Mouse (Mus musculus): ENCODE results near the gene Adprm. TPM values are rescaled to one million over a fixed set of nuclear protein-coding genes. Genes with fewer than 3 reads are reported as not detected.

The Adprm gene
- polyA plus RNA-seq, 1 experiment: 30.6 TPM

DNA sequence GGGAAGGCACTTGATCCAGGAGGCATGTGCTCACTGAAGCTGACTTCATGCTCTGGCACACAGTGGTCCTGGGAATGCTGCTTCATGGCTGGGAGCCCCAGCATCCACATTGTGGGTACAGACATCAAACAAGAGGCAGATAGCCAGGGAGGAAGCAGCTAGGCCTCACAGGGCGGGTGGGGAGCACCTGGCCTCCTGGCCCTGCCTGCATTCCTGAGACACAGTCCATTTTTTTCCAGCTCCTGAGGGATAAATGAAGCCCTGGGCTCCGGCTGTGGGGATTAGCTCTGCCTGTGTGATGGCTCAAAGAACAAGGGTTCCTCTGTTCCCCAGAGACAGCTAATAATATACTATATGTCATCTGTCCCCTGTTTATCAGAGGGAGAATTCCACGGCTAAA, 22.6 kb upstream of the Adprm start:
- Histone ChIP-seq H3K36me3 (ENCODE audit: control insufficient read depth, insufficient read depth, low read length, poor library complexity, severe bottlenecking) (no peaks in the 10 kb centered on the region), H3K9me3 (replicated peaks; ENCODE audit: control insufficient read depth, insufficient read depth, low read length, poor library complexity, severe bottlenecking) (no peaks in the 10 kb centered on the region), H3K27ac (ENCODE audit: insufficient read depth, low read length) (no peak overlapping the region), H3K9ac (ENCODE audit: low read depth, poor library complexity, severe bottlenecking) (no peak overlapping the region), H3K4me3 (ENCODE audit: low read depth, low read length) (no peak overlapping the region), H3K27me3 (ENCODE audit: control insufficient read depth, insufficient read depth, low read length, poor library complexity, severe bottlenecking) (no peaks in the 10 kb centered on the region; the same call in 1 of the 2 replicates), H3K4me1 (ENCODE audit: control insufficient read depth, insufficient read depth, low read length) (no peaks in the 10 kb centered on the region)
- TF ChIP-seq POLR2A (IDR thresholded peaks at IDR 0.05; ENCODE audit: insufficient read depth, low read length) (no peak), EP300 (IDR thresholded peaks at IDR 0.05; ENCODE audit: insufficient read depth, low read depth, low read length) (no peak), CTCF (IDR thresholded peaks at IDR 0.05; ENCODE audit: low read depth, low read length) (no peak)

DNA sequence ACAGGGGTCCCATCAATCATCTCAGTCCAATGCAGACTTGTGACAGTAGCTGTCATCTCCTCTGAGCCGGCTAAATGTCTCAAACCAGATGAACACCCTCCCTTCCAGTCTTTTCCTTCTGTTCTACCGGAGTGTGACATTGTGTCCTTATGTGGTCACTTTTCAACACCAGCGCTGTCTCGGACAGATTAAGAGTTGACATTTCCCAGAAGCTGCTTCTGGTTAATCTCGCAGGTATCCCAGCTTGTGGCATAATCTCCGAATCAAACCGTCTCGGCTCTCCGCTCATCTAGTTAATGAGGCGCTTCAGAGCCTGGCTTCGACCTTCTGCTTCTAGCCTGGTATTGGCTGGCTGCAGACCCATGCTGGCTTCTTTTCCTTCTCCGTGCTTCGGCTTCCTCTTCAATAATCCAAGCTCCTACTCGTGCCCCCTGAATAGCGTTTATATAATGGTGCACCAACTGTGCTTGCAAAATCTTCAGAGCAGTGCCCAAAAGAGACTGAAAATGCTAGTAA, 20.3 kb upstream of the Adprm start:
- Histone ChIP-seq H3K27ac (ENCODE audit: insufficient read depth, low read length) (no peak overlapping the region), H3K4me1 (ENCODE audit: control insufficient read depth, insufficient read depth, low read length) (no peaks in the 10 kb centered on the region), H3K36me3 (ENCODE audit: control insufficient read depth, insufficient read depth, low read length, poor library complexity, severe bottlenecking) (no peaks in the 10 kb centered on the region), H3K4me3 (ENCODE audit: low read depth, low read length) (no peak overlapping the region), H3K9ac (ENCODE audit: low read depth, poor library complexity, severe bottlenecking) (no peak overlapping the region), H3K27me3 (ENCODE audit: control insufficient read depth, insufficient read depth, low read length, poor library complexity, severe bottlenecking) (no peaks in the 10 kb centered on the region; the same call in 1 of the 2 replicates), H3K9me3 (replicated peaks; ENCODE audit: control insufficient read depth, insufficient read depth, low read length, poor library complexity, severe bottlenecking) (no peaks in the 10 kb centered on the region)
- TF ChIP-seq EP300 (IDR thresholded peaks at IDR 0.05; ENCODE audit: insufficient read depth, low read depth, low read length): no peak
- TF ChIP-seq POLR2A (IDR thresholded peaks at IDR 0.05; ENCODE audit: insufficient read depth, low read length): no peak
- no peak for TF ChIP-seq CTCF (IDR thresholded peaks at IDR 0.05; ENCODE audit: low read depth, low read length)

DNA sequence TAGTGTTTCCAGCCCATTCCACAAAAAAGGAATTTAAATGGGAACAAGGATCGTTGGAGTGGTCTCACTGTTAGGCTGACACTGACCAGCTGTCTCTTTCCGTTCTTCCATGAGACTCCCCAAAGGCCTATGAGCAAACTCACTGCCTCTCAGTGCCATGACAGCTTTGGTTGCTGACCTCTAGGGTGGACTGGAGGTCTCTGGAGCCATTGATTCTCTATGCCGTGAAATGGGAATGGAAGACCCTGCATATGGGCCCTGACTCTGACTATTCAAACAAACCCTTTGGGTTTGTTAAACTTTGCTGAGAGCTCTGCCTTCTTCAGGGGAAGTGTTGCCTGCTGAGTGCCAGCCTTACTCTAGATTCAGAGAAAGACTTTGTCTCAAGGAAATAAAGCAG, 15.3 kb upstream of the Adprm start:
- Histone ChIP-seq H3K27ac (ENCODE audit: insufficient read depth, low read length) (no peak overlapping the region), H3K9ac (ENCODE audit: low read depth, poor library complexity, severe bottlenecking) (no peak overlapping the region), H3K4me3 (ENCODE audit: low read depth, low read length) (no peak overlapping the region), H3K4me1 (ENCODE audit: control insufficient read depth, insufficient read depth, low read length) (no peaks in the 10 kb centered on the region), H3K36me3 (ENCODE audit: control insufficient read depth, insufficient read depth, low read length, poor library complexity, severe bottlenecking) (peaks cover 25% of the 10 kb centered on the region), H3K27me3 (ENCODE audit: control insufficient read depth, insufficient read depth, low read length, poor library complexity, severe bottlenecking) (no peaks in the 10 kb centered on the region; the same call in 1 of the 2 replicates), H3K9me3 (replicated peaks; ENCODE audit: control insufficient read depth, insufficient read depth, low read length, poor library complexity, severe bottlenecking) (no peaks in the 10 kb centered on the region)
- TF ChIP-seq EP300 (IDR thresholded peaks at IDR 0.05; ENCODE audit: insufficient read depth, low read depth, low read length) (no peak), CTCF (IDR thresholded peaks at IDR 0.05; ENCODE audit: low read depth, low read length) (no peak), POLR2A (IDR thresholded peaks at IDR 0.05; ENCODE audit: insufficient read depth, low read length) (no peak)

DNA sequence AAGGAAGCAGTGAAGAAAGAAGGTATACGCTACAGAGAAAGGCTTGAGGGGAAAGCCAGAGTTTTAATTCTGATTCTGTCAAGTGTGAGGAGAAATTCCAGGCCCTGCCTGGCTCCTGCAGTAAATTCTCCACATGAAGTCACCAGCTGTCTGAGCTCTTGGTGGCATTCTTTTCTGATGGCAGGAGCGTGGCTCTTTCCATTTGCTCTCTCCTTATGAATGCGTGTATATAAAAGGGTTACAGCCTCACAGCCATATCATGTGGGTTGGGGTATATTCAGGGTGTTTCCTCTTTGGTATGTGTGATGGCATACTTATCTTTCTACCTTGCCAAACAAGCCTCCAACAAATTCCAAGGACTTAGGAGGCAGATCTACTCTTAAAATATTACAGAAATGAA, 10.3 kb upstream of the Adprm start:
- TF ChIP-seq EP300 (IDR thresholded peaks at IDR 0.05; ENCODE audit: insufficient read depth, low read depth, low read length) (no peak), POLR2A (IDR thresholded peaks at IDR 0.05; ENCODE audit: insufficient read depth, low read length) (no peak)
- peaks cover 60% of the 10 kb centered on the region for H3K36me3 ChIP-seq (ENCODE audit: control insufficient read depth, insufficient read depth, low read length, poor library complexity, severe bottlenecking)
- H3K9ac ChIP-seq (ENCODE audit: low read depth, poor library complexity, severe bottlenecking): no peak overlapping the region
- no peak overlapping the region for H3K4me3 ChIP-seq (ENCODE audit: low read depth, low read length)
- H3K4me1 ChIP-seq (ENCODE audit: control insufficient read depth, insufficient read depth, low read length): no peaks in the 10 kb centered on the region
- no peak overlapping the region for H3K27ac ChIP-seq (ENCODE audit: insufficient read depth, low read length)
- no peaks in the 10 kb centered on the region for H3K27me3 ChIP-seq (ENCODE audit: control insufficient read depth, insufficient read depth, low read length, poor library complexity, severe bottlenecking)
- no peaks in the 10 kb centered on the region for H3K9me3 ChIP-seq (replicated peaks; ENCODE audit: control insufficient read depth, insufficient read depth, low read length, poor library complexity, severe bottlenecking)

DNA sequence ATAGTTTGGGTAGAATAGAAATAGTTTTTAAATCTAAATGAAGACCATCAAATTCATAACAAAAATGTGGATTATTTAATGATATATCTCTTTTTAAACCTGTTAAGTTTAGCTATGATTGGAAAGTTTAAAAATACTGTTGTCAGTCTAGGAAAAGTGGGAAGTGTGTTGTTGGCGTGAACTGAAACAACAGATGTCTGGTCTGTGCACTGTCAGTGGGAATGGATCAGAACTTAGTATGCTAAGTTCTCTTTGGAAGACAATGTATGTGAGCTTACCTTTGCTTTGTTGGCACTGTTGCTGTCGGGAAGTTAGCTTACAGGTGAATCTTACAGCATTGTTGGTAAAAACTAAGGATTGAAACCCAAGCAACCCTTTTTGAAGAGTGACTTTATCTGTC, 8.9 kb upstream of the Adprm start:
- TF ChIP-seq EP300 (IDR thresholded peaks at IDR 0.05; ENCODE audit: insufficient read depth, low read depth, low read length) (no peak), POLR2A (IDR thresholded peaks at IDR 0.05; ENCODE audit: insufficient read depth, low read length) (no peak), CTCF (IDR thresholded peaks at IDR 0.05; ENCODE audit: low read depth, low read length) (no peak)
- Histone ChIP-seq H3K9me3 (replicated peaks; ENCODE audit: control insufficient read depth, insufficient read depth, low read length, poor library complexity, severe bottlenecking) (no peaks in the 10 kb centered on the region), H3K27ac (ENCODE audit: insufficient read depth, low read length) (no peak overlapping the region), H3K9ac (ENCODE audit: low read depth, poor library complexity, severe bottlenecking) (no peak overlapping the region), H3K4me1 (ENCODE audit: control insufficient read depth, insufficient read depth, low read length) (no peaks in the 10 kb centered on the region), H3K27me3 (ENCODE audit: control insufficient read depth, insufficient read depth, low read length, poor library complexity, severe bottlenecking) (no peaks in the 10 kb centered on the region), H3K4me3 (ENCODE audit: low read depth, low read length) (no peak overlapping the region), H3K36me3 (ENCODE audit: control insufficient read depth, insufficient read depth, low read length, poor library complexity, severe bottlenecking) (peaks cover 73% of the 10 kb centered on the region)

DNA sequence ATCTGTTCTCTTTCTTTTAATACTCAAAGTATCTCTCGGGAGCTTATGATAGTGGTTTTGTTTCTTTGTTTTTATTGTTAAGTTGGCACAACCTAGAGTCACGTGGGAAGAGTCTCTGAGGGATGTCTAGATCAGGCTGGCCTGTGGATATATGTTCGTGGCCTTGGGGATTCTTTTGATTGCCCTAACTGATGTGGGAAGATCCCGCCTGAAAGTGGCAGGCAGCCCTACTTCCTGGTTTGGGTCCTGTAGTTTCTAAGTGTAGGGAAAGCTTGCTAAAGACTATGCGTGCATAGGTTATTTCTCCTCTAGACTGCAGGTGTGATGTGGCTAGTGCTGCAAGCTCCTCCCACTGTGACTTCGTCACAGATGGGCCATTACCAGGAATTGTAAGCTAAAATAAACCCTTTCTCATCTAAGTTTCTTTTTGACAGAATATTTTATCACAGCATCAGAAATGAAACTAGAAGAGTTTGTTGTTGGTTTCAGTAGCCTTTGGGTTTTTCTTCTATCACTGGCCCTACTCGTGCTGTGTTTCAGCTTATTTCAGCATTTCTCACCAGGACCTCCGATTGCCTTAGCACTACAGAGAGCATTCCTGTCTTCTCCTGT, 2.5 kb upstream of the Adprm start:
- Histone ChIP-seq H3K9me3 (replicated peaks; ENCODE audit: control insufficient read depth, insufficient read depth, low read length, poor library complexity, severe bottlenecking) (no peaks in the 10 kb centered on the region), H3K4me1 (ENCODE audit: control insufficient read depth, insufficient read depth, low read length) (no peaks in the 10 kb centered on the region), H3K4me3 (ENCODE audit: low read depth, low read length) (no peak overlapping the region), H3K9ac (ENCODE audit: low read depth, poor library complexity, severe bottlenecking) (no peak overlapping the region), H3K27ac (ENCODE audit: insufficient read depth, low read length) (no peak overlapping the region), H3K27me3 (ENCODE audit: control insufficient read depth, insufficient read depth, low read length, poor library complexity, severe bottlenecking) (no peaks in the 10 kb centered on the region), H3K36me3 (ENCODE audit: control insufficient read depth, insufficient read depth, low read length, poor library complexity, severe bottlenecking) (peaks cover 39% of the 10 kb centered on the region)
- TF ChIP-seq EP300 (IDR thresholded peaks at IDR 0.05; ENCODE audit: insufficient read depth, low read depth, low read length) (no peak), CTCF (IDR thresholded peaks at IDR 0.05; ENCODE audit: low read depth, low read length) (no peak), POLR2A (IDR thresholded peaks at IDR 0.05; ENCODE audit: insufficient read depth, low read length) (no peak)

All from ES-Bruce4 (cell line).